Comparison of ENCODE assay signal across 9 mouse cellular contexts in genomic region chr2:16738241-16738640, GRCm38 (mm10).
A peak's percentile ranks its signal among the peaks of the same experiment; 100 is the strongest.
DNase-seq lines count a peak whose midpoint lies in the region; ATAC-seq and TF ChIP-seq lines count a peak whose summit lies in the region.
"Had no signal": no experiment of that assay in that cellular context is flagged by ENCODE, and none has a peak within 500 bp of the region (broad histone marks: within the 10 kb centered on the region; RNA-seq: fewer than 3 reads in every experiment).

No protein-coding gene starts in this region.

- H3K4me2 ChIP-seq in hindbrain, embryonic 13.5 days: no peak overlapping the region
- H3K4me2 ChIP-seq: embryonic facial prominence, embryonic 12.5 days had no signal

- 53% methylated on average over 8 of the region's 8 CpGs for WGBS in hindbrain, embryonic 13.5 days

- no peaks in the 10 kb centered on the region for H3K4me1 ChIP-seq in hindbrain, embryonic 13.5 days (replicated peaks)
- H3K4me1 ChIP-seq: embryonic facial prominence, embryonic 12.5 days had no signal

- H3K9ac ChIP-seq in hindbrain, embryonic 13.5 days: no peak overlapping the region
- H3K9ac ChIP-seq: embryonic facial prominence, embryonic 12.5 days had no signal

- no peaks in the 10 kb centered on the region for H3K36me3 ChIP-seq in hindbrain, embryonic 13.5 days
- H3K36me3 ChIP-seq: embryonic facial prominence, embryonic 12.5 days had no signal

- no peak overlapping the region for H3K4me3 ChIP-seq in left cerebral cortex, adult 2 months
- H3K4me3 ChIP-seq in hindbrain, embryonic 13.5 days: no peak overlapping the region
- H3K4me3 ChIP-seq: embryonic facial prominence, embryonic 12.5 days had no signal

- peak overlapping the region; percentile 16; the same call in 1 of the 2 replicates for H3K27ac ChIP-seq in left cerebral cortex, adult 2 months
- H3K27ac ChIP-seq in hindbrain, embryonic 13.5 days: no peak overlapping the region
- H3K27ac ChIP-seq: embryonic facial prominence, embryonic 12.5 days had no signal

- no peak for TF ChIP-seq CTCF in left cerebral cortex, adult 2 months (IDR thresholded peaks at IDR 0.05)

- no peak for ATAC-seq in hindbrain, embryonic 13.5 days (ENCODE audit: low FRiP score)

- intact Hi-C loops in heart, postnatal 36 days (cut with DNase I): loop anchor here (10.0 kb wide), 2 partner anchors 117 to 357 kb away; no protein-coding TSS in a partner anchor
- intact Hi-C loops in left cerebral cortex, adult 2 months (cut with DNase I): no loop called here

- peak; percentile 3 for DNase-seq in kidney, adult 11 months
- DNase-seq in kidney, adult 8-10 months: no peak
- peak; percentile 81 to 88 for DNase-seq in frontal cortex, postnatal 36 days (ENCODE audit: low spot score in 2 of 2)
- DNase-seq in heart, postnatal 36 days: peak; percentile 74 to 79
- peak; percentile 71 to 72 for DNase-seq in left cerebral cortex, adult 2 months (ENCODE audit: extremely low spot score in 1 of 2, low spot score in 2 of 2)
- peak; percentile 57 for DNase-seq in ovary, adult 18-20 months (ENCODE audit: low spot score)
- no peak for DNase-seq in neural tube, embryonic 10.5 days (ENCODE audit: extremely low spot score, low spot score)

- no peaks in the 10 kb centered on the region for H3K27me3 ChIP-seq in hindbrain, embryonic 13.5 days
- H3K27me3 ChIP-seq: embryonic facial prominence, embryonic 12.5 days had no signal

- no peaks in the 10 kb centered on the region for H3K9me3 ChIP-seq in hindbrain, embryonic 13.5 days
- H3K9me3 ChIP-seq: embryonic facial prominence, embryonic 12.5 days had no signal

Comparison
In these comparisons a context has a peak if more than half of its experiments do, and no peak if none do; other contexts are left out.
1. DNase-seq: peak in kidney, adult 11 months (single experiment), frontal cortex, postnatal 36 days (2 of 2), heart, postnatal 36 days (2 of 2), left cerebral cortex, adult 2 months (2 of 2) and ovary, adult 18-20 months (single experiment); none in kidney, adult 8-10 months (0 of 2) and neural tube, embryonic 10.5 days (single experiment).